Mouse (Mus musculus) spleen, adult 2 months (tissue): ENCODE results near the gene 1700029J07Rik. TPM values are rescaled to one million over a fixed set of nuclear protein-coding genes. Genes with fewer than 3 reads are reported as not detected.

Experiments used
- DNase-seq, 2 experiments: peaks; one replicate each; pipeline versions ENCODE4 v3.0.0 to v3.0.0-alpha.2; 2012 to 2021; ENCODE audit warnings: low spot score in 2 of 2, low read depth in 1 of 2
- H3K27ac ChIP-seq: fragments of 200-500 bp; 2 replicates; pipeline ENCODE4 v1.5.1; 2012; ENCODE audit warnings: low read length, inconsistent platforms; ENCODE audit not compliant: insufficient read depth
- H3K27me3 ChIP-seq: fragments of 200-500 bp; 2 replicates; pipeline ENCODE4 v1.6.1; 2012; ENCODE audit warnings: mild to moderate bottlenecking, moderate library complexity, low read length, inconsistent platforms; ENCODE audit not compliant: control insufficient read depth, insufficient read depth
- H3K36me3 ChIP-seq: fragments of 200-500 bp; 2 replicates; pipeline ENCODE4 v1.6.1; 2012; ENCODE audit warnings: mild to moderate bottlenecking, low read length, inconsistent platforms; ENCODE audit not compliant: control insufficient read depth, insufficient read depth
- H3K4me1 ChIP-seq: fragments of 200-500 bp; 2 replicates; pipeline ENCODE4 v1.6.1; 2011; ENCODE audit warnings: inconsistent platforms; ENCODE audit not compliant: control insufficient read depth, insufficient read depth, insufficient read length
- H3K4me3 ChIP-seq: fragments of 200-500 bp; 2 replicates; pipeline ENCODE4 v1.5.1; 2011; ENCODE audit warnings: mild to moderate bottlenecking, inconsistent platforms; ENCODE audit not compliant: insufficient read depth, insufficient read length; ENCODE audit errors: extremely low read depth
- CTCF ChIP-seq: fragments of 200-500 bp; IDR thresholded peaks from 2 replicates; pipeline ENCODE4 v1.5.1; 2011; ENCODE audit warnings: mild to moderate bottlenecking, inconsistent platforms; ENCODE audit not compliant: insufficient read depth, insufficient read length, insufficient replicate concordance; ENCODE audit errors: extremely low read depth
- POLR2A ChIP-seq: fragments of 200-500 bp; IDR thresholded peaks from 2 replicates; pipeline ENCODE4 v1.6.1; 2011; ENCODE audit warnings: low read depth, low read length, inconsistent platforms
- WGBS: fragments of 180-500 bp; shearing (Covaris S2); methylation state at CpG from one replicate; pipeline ENCODE4 v1.1.7; 2018; 5-methylcytosine and 5-hydroxymethylcytosine counted together
- polyA plus RNA-seq: library from polyadenylated mRNA; depleted of rRNA; stranded (reverse); fragments of >200 nt; gene quantifications from 2 replicates; pipeline ENCODE4 v1.2.3, GENCODE M21; 2012; rRNA removed

Gene 1700029J07Rik
- polyA plus RNA-seq, 1 experiment = 0.20 TPM

DNA sequence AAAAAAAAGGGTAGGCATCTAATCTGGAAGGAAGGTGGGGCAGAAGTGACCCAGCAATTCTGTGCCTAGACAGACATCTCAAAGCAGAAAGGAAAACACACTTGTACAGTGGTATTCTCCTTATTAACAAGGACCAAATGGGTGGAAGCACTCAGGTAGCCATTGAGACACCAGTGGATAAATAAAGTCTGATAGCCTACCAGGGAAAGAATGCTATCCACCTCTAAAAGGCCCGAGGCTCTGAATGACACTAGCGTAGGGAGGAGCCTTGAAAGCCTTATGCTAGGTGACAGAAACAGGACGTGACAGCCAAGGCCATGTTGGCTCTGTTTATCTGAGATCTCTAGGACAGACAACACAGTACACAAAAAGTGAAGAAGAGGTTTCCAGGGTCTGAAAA, 58.6 kb downstream of the 1700029J07Rik start:
- 80% methylated on average over 3 of the region's 3 CpGs for WGBS
- Histone ChIP-seq H3K27me3 (no peaks in the 10 kb centered on the region), H3K36me3 (no peaks in the 10 kb centered on the region), H3K27ac (no peak overlapping the region), H3K4me1 (no peaks in the 10 kb centered on the region), H3K4me3 (no peak overlapping the region)
- TF ChIP-seq POLR2A (no peak), CTCF (no peak)
- DNase-seq = no peak

DNA sequence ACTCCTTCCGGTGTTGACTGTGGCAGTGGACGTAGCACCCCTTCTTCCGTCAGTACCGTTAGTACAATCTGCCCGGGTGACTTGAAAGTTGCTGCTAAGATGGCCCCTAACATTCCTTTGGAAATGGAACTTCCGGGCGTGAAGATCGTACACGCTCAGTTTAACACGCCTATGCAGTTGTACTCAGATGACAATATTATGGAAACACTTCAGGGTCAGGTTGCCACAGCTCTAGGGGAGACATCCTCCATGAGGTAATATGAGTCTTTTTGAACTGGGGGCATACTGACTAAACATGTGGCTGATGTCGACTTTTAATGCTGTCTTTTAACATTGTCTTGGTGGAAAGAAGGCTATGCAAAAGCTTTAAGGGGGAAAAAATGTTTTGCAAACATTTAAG, 61.3 kb downstream of the 1700029J07Rik start:
- H3K36me3 ChIP-seq = no peaks in the 10 kb centered on the region
- no peaks in the 10 kb centered on the region for H3K27me3 ChIP-seq
- no peak overlapping the region for H3K27ac ChIP-seq
- no peak overlapping the region for H3K4me3 ChIP-seq
- H3K4me1 ChIP-seq = no peaks in the 10 kb centered on the region
- TF ChIP-seq POLR2A (no peak), CTCF (no peak)
- 93% methylated on average over 11 of the region's 11 CpGs for WGBS
- DNase-seq = no peak

DNA sequence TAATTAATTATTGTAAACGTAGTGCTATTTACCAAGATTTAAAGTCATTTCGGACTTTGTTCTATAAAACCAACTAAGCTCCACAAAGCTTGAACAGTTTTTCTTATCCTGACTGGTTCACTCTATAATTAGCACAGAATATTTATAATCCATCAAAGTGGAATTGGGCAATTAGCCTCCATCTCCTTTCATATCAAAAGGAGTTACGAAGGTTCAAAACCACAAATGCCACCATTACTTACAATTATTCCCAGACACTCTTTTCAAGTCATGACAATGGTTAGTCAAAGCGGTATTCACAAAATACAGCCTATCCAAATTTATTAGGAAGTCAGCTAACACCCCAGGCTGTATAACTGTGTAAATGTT, 68.8 kb downstream of the 1700029J07Rik start:
- Histone ChIP-seq H3K36me3 (no peaks in the 10 kb centered on the region), H3K4me1 (no peaks in the 10 kb centered on the region; the same call in 1 of the 2 replicates), H3K27ac (no peak overlapping the region), H3K4me3 (no peak overlapping the region), H3K27me3 (no peaks in the 10 kb centered on the region)
- no peak for DNase-seq
- TF ChIP-seq CTCF (no peak), POLR2A (no peak)
- whole genome bisulfite sequencing = 91% methylated on average over 4 of the region's 4 CpGs

DNA sequence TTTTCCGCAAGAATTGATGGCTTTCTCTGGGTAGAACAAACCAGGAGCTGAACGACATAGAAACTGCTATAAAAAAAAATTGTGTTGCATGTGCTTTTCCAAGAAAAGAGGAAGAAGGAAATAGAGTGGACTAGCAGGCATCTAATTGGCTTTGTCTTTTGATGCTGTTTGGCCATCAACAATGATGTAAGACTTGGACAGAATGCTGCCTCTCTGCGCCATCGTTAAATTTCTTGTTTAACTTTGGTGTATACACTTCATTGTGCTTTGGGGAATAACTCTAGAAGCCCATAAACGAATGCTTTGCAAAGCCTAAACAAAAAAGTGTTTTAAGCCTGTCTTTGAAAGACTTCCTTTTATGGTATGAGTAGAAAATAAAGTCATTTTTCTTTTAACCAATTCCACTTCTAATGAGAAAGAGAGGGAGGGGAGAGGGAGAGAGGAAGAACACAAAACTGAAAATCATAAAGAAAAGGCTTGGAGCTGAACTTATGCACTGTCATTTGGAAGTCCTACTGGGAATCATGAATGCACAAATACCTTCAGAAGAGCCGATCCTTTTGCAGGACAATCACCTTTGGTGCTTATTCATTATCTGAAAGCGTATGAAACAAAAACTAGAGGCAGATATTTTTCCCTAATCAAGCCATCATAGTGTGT, 69.3 kb downstream of the 1700029J07Rik start:
- Histone ChIP-seq H3K4me3 (no peak overlapping the region), H3K27me3 (no peaks in the 10 kb centered on the region), H3K36me3 (no peaks in the 10 kb centered on the region), H3K27ac (no peak overlapping the region), H3K4me1 (peaks cover under 1% of the 10 kb centered on the region; the same call in 1 of the 2 replicates)
- DNase-seq = no peak
- WGBS = 77% methylated on average over 7 of the region's 7 CpGs
- TF ChIP-seq CTCF (no peak), POLR2A (no peak)

DNA sequence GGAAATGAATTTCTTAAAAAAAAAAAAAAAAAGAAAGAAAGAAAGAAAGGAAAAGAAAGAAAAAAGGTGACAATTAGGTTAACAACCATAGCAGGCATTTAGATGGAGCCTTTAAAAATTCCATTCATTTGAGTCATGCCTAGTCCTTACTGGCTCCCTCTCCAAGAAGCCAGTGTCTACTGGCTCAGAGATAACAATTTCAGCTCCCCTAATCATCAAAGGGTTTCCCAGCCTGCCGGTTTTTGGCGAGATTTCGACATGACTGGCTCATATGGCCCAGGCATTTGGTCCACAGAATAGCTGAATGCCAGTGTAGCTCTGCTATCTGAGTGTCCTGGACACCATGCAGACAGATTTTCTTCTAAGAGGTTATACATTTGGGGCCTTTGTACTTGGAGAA, 71.4 kb downstream of the 1700029J07Rik start:
- TF ChIP-seq CTCF (no peak), POLR2A (no peak)
- Histone ChIP-seq H3K27ac (no peak overlapping the region), H3K36me3 (no peaks in the 10 kb centered on the region), H3K4me1 (peaks cover 5% of the 10 kb centered on the region), H3K4me3 (no peak overlapping the region), H3K27me3 (no peaks in the 10 kb centered on the region)
- 68% methylated on average over 3 of the region's 3 CpGs for WGBS
- DNase-seq = no peak

Other genes starting within 250 kb of the 1700029J07Rik start
- 5.8 and 7.7 TPM in 2 replicates for gene Pdlim3, start 89.8 kb downstream of the 1700029J07Rik start, polyA plus RNA-seq
- not detected in 2 replicates for gene Ccdc110, start 40.6 kb downstream of the 1700029J07Rik start, polyA plus RNA-seq
- gene Ufsp2, start 276 bp upstream of the 1700029J07Rik start, polyA plus RNA-seq = 5.2 and 5.4 TPM in 2 replicates
- gene Lrp2bp, start 24.1 kb upstream of the 1700029J07Rik start, polyA plus RNA-seq = 0.05 TPM in 1 of 2 replicates, not detected in the other
- gene Ankrd37, start 30.5 kb upstream of the 1700029J07Rik start, polyA plus RNA-seq = 3.4 and 3.8 TPM in 2 replicates
- 3.0 TPM in 2 replicates for gene Cfap97, start 176.5 kb upstream of the 1700029J07Rik start, polyA plus RNA-seq
- 4.7 and 4.9 TPM in 2 replicates for gene Snx25, start 176.9 kb upstream of the 1700029J07Rik start, polyA plus RNA-seq
- 84.5 and 116 TPM in 2 replicates for gene Slc25a4, start 236.0 kb upstream of the 1700029J07Rik start, polyA plus RNA-seq